Mouse (Mus musculus): ENCODE data around the gene Rbbp8nl. TPM values are rescaled to one million over a fixed set of nuclear protein-coding genes. Genes with fewer than 3 reads are reported as not detected.
A peak's percentile ranks its signal among the peaks of the same experiment; 100 is the strongest.

Rbbp8nl gene
- polyA plus RNA-seq, 1 experiment from 2014 or later, result 2.8 TPM

- Histone ChIP-seq H3K4me2 (replicated peaks) (no peak overlapping the region), H3K36me3 (no peaks in the 10 kb centered on the region), H3K9ac (no peak overlapping the region), H3K4me3 (replicated peaks) (no peak overlapping the region), H3K27me3 (replicated peaks) (no peaks in the 10 kb centered on the region), H3K9me3 (no peaks in the 10 kb centered on the region), H3K27ac (no peak overlapping the region), H3K4me1 (replicated peaks) (peaks cover 6% of the 10 kb centered on the region; the same call in 1 of the 2 replicates)
- ATAC-seq, result no peak
- WGBS, result 74% methylated on average over 2 of the region's 2 CpGs
Measured at GRCm38 (mm10) chr2:180306009-180306408, 16.3 kb upstream of the Rbbp8nl start.

GRCm38 (mm10) chr2:180305490-180305889 lies 15.8 kb upstream of the Rbbp8nl start:
- ATAC-seq, result no peak
- Histone ChIP-seq H3K4me3 (replicated peaks) (no peak overlapping the region), H3K36me3 (no peaks in the 10 kb centered on the region), H3K4me1 (replicated peaks) (peaks cover 9% of the 10 kb centered on the region), H3K27me3 (replicated peaks) (no peaks in the 10 kb centered on the region), H3K27ac (no peak overlapping the region), H3K9me3 (no peaks in the 10 kb centered on the region), H3K4me2 (replicated peaks) (no peak overlapping the region), H3K9ac (no peak overlapping the region)
- 81% methylated on average over 3 of the region's 3 CpGs for WGBS

- peaks cover 14% of the 10 kb centered on the region for H3K4me1 ChIP-seq (replicated peaks)
- no peak overlapping the region for H3K9ac ChIP-seq
- 59% methylated on average over 4 of the region's 4 CpGs for WGBS
- no peak overlapping the region for H3K4me2 ChIP-seq (replicated peaks)
- no peak for ATAC-seq
- no peak overlapping the region for H3K27ac ChIP-seq
- no peaks in the 10 kb centered on the region for H3K27me3 ChIP-seq (replicated peaks)
- no peaks in the 10 kb centered on the region for H3K36me3 ChIP-seq
- no peaks in the 10 kb centered on the region for H3K9me3 ChIP-seq
- no peak overlapping the region for H3K4me3 ChIP-seq (replicated peaks)
Measured at GRCm38 (mm10) chr2:180304554-180304953, 14.9 kb upstream of the Rbbp8nl start.

DNA sequence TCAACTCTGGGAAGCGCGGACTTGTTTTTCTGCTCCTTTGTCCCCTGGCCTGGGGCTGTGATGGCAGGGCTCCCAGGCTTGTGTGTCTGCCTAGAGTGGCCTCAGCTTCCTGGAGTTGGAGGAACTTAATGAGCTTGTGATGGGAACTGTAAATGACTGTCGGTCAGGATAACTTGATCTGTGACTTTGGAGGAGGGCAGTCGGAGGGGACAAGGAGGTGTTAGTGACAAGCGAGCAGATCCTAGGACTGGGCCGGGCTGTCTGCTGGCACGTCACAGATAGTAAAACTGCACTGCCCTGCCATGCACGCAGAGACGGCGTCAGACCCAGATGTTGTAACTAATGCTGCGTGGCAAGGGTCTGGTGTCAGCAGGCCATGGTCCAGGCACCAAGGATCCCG lies 13.8 kb upstream of the Rbbp8nl start:
- H3K27me3 ChIP-seq (replicated peaks), result no peaks in the 10 kb centered on the region
- H3K9ac ChIP-seq, result no peak overlapping the region
- H3K4me2 ChIP-seq (replicated peaks), result no peak overlapping the region
- peaks cover 14% of the 10 kb centered on the region for H3K4me1 ChIP-seq (replicated peaks)
- no peaks in the 10 kb centered on the region for H3K9me3 ChIP-seq
- no peak overlapping the region for H3K4me3 ChIP-seq (replicated peaks)
- no peak for ATAC-seq
- no peak overlapping the region for H3K27ac ChIP-seq
- H3K36me3 ChIP-seq, result no peaks in the 10 kb centered on the region
- 61% methylated on average over 12 of the region's 12 CpGs for WGBS

- Histone ChIP-seq H3K4me2 (replicated peaks) (no peak overlapping the region), H3K27me3 (replicated peaks) (no peaks in the 10 kb centered on the region), H3K9me3 (no peaks in the 10 kb centered on the region), H3K9ac (no peak overlapping the region), H3K4me3 (replicated peaks) (no peak overlapping the region), H3K27ac (no peak overlapping the region), H3K4me1 (replicated peaks) (peaks cover 14% of the 10 kb centered on the region), H3K36me3 (no peaks in the 10 kb centered on the region)
- no peak for ATAC-seq
- 80% methylated on average over 4 of the region's 4 CpGs for WGBS
Measured at GRCm38 (mm10) chr2:180302201-180302600, 12.5 kb upstream of the Rbbp8nl start.

- Histone ChIP-seq H3K4me2 (replicated peaks) (0 out of 2 replicates have a peak overlapping the region, but pooled peaks have one; percentile 7), H3K36me3 (no peaks in the 10 kb centered on the region), H3K4me1 (replicated peaks) (peaks cover 11% of the 10 kb centered on the region; the same call in 1 of the 2 replicates), H3K27ac (0 out of 2 replicates have a peak overlapping the region, but pooled peaks have one; percentile 52), H3K27me3 (replicated peaks) (no peaks in the 10 kb centered on the region), H3K4me3 (replicated peaks) (no peak overlapping the region), H3K9me3 (no peaks in the 10 kb centered on the region), H3K9ac (no peak overlapping the region)
- 16% methylated on average over 5 of the region's 5 CpGs for WGBS
- peak; percentile 87 for ATAC-seq
Measured at GRCm38 (mm10) chr2:180300771-180301170, 11.1 kb upstream of the Rbbp8nl start.

DNA sequence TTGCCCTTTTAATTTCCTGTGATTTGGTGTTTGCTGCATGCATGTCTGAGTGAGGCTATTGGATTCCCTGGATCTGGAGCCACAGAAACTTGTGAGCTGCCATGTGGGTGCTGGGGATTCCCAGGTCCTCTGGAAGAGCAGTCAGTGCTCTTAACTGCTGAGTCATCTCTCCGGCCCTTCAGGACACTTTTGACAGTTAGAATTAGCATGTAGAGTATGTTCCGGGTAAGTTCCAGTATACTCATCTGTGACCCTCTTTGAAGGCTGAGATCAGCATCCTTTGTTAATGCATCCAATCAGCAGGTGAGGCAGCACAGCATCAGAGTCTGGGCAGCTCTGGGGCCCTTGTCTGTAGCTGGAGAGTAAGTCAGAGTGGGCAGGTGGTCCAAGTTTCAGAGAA lies 10.6 kb upstream of the Rbbp8nl start:
- WGBS, result 39% methylated on average over 2 of the region's 2 CpGs
- H3K9ac ChIP-seq, result no peak overlapping the region
- H3K9me3 ChIP-seq, result no peaks in the 10 kb centered on the region
- peaks cover 11% of the 10 kb centered on the region; the same call in 1 of the 2 replicates for H3K4me1 ChIP-seq (replicated peaks)
- no peaks in the 10 kb centered on the region for H3K27me3 ChIP-seq (replicated peaks)
- no peak overlapping the region for H3K4me2 ChIP-seq (replicated peaks)
- no peak overlapping the region for H3K4me3 ChIP-seq (replicated peaks)
- 0 out of 2 replicates have a peak overlapping the region, but pooled peaks have one; percentile 52 for H3K27ac ChIP-seq
- H3K36me3 ChIP-seq, result no peaks in the 10 kb centered on the region
- peak; percentile 46 for ATAC-seq

DNA sequence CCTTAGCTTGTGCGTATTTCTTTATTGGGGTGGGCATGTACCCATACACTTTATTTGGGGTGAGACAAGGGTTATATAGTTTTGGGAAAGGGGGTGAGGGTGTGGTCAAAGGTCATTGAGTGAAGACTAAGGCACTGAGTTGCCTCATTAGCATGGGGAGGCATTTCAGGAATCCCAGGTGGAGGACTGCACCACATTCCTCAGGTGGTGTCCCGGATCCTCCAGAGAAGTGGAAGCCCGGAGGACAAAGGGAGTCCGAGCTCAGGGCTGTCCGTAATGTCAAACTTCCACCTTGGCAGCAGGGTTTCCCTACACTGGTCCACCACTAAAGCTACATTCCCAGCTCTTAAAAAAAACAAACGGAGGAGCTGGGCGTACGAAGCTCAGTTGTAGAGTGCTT lies 3.2 kb upstream of the Rbbp8nl start:
- no peak overlapping the region for H3K4me3 ChIP-seq (replicated peaks)
- 66% methylated on average over 8 of the region's 8 CpGs for WGBS
- H3K27me3 ChIP-seq (replicated peaks), result no peaks in the 10 kb centered on the region
- H3K4me1 ChIP-seq (replicated peaks), result peaks cover 27% of the 10 kb centered on the region
- H3K36me3 ChIP-seq, result no peaks in the 10 kb centered on the region
- H3K27ac ChIP-seq, result no peak overlapping the region
- H3K9ac ChIP-seq, result no peak overlapping the region
- ATAC-seq, result no peak
- no peaks in the 10 kb centered on the region for H3K9me3 ChIP-seq
- no peak overlapping the region for H3K4me2 ChIP-seq (replicated peaks)

DNA sequence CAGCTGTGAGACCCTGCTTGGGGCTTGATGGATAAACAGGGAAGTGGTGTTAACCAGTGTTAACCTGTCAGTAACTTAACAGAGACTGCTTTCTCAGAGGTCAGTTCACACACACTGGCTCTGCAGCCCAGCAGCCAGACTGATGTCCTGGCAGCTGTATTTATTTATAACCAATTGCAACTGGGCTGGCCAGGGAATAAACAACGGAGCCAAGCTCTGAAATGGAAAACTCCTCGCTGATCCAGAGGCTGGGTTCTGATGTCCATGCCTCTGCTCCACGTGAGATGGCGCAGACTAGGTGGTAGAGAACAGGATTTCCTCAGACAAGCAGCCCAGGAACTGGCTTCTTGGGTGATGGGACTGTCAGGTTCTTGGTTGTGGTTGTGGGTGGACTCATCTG lies 2.3 kb upstream of the Rbbp8nl start:
- no peaks in the 10 kb centered on the region for H3K27me3 ChIP-seq (replicated peaks)
- no peak for ATAC-seq
- peaks cover 27% of the 10 kb centered on the region for H3K4me1 ChIP-seq (replicated peaks)
- no peak overlapping the region for H3K4me3 ChIP-seq (replicated peaks)
- H3K36me3 ChIP-seq, result no peaks in the 10 kb centered on the region
- no peaks in the 10 kb centered on the region for H3K9me3 ChIP-seq
- H3K4me2 ChIP-seq (replicated peaks), result peak overlapping the region; percentile 19; the same call in 1 of the 2 replicates
- H3K27ac ChIP-seq, result peak overlapping the region; percentile 64; the same call in 1 of the 2 replicates
- no peak overlapping the region for H3K9ac ChIP-seq
- WGBS, result 41% methylated on average over 4 of the region's 4 CpGs

DNA sequence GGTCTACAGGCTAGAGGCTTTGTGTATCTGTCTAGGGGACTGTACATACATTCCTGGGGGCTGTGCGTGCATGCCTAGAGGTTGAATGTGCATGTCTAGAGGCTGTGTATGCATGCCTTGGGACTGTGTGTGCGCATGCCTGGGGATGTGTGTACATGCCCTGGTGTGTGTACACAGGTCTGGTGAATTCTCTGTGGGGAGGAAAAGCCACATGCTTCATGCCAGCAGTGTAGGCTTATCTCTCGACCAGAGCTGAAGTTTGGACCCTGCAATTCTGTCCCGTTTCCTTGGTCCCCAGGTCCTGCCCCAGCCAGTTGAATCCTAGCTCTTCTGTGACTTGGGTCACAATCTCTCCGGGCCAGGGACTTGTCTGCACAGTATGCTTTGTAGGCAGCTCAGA lies 1.9 kb upstream of the Rbbp8nl start:
- Histone ChIP-seq H3K27me3 (replicated peaks) (no peaks in the 10 kb centered on the region), H3K36me3 (no peaks in the 10 kb centered on the region), H3K9me3 (no peaks in the 10 kb centered on the region), H3K27ac (peak overlapping the region; percentile 64; the same call in 1 of the 2 replicates), H3K4me2 (replicated peaks) (0 out of 2 replicates have a peak overlapping the region, but pooled peaks have one; percentile 19), H3K9ac (no peak overlapping the region), H3K4me3 (replicated peaks) (no peak overlapping the region), H3K4me1 (replicated peaks) (peaks cover 27% of the 10 kb centered on the region)
- ATAC-seq, result peak; percentile 48
- 57% methylated on average over 5 of the region's 5 CpGs for WGBS

DNA sequence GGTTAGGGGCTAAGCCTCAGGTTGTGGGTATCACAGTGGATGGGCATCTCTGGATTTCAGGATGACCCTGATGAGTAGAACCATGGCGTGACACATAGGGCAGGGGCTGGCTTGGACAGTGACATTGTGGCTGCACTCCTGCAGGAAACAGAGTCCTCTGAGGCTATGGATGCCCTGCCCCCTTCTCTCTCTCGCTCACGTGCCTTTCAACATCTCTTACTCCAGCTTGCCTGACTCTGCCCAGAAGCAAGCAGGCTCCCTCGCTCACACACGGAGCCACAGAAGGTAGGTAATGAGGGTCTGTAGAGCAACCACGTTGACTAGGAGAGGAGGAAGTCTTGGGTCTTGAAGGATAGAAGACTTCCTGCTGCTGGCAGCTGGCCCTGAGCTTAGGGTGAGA lies 824 bp upstream of the Rbbp8nl start:
- Histone ChIP-seq H3K36me3 (no peaks in the 10 kb centered on the region), H3K4me2 (replicated peaks) (no peak overlapping the region), H3K9me3 (no peaks in the 10 kb centered on the region), H3K4me3 (replicated peaks) (no peak overlapping the region), H3K4me1 (replicated peaks) (peaks cover 27% of the 10 kb centered on the region), H3K27ac (0 out of 2 replicates have a peak overlapping the region, but pooled peaks have one; percentile 71), H3K9ac (no peak overlapping the region), H3K27me3 (replicated peaks) (no peaks in the 10 kb centered on the region)
- WGBS, result 51% methylated on average over 6 of the region's 6 CpGs
- no peak for ATAC-seq

- Histone ChIP-seq H3K9me3 (no peaks in the 10 kb centered on the region), H3K9ac (peak overlapping the region; percentile 31), H3K4me3 (replicated peaks) (peak overlapping the region; percentile 30), H3K27ac (peak overlapping the region; percentile 90), H3K36me3 (no peaks in the 10 kb centered on the region), H3K4me1 (replicated peaks) (peaks cover 27% of the 10 kb centered on the region), H3K4me2 (replicated peaks) (peak overlapping the region; percentile 62), H3K27me3 (replicated peaks) (no peaks in the 10 kb centered on the region)
- 37% methylated on average over 11 of the region's 11 CpGs for WGBS
- ATAC-seq, result peak; percentile 18
Measured at GRCm38 (mm10) chr2:180288966-180289365, 713 bp downstream of the Rbbp8nl start.

GRCm38 (mm10) chr2:180279321-180279720 lies 10.4 kb downstream of the Rbbp8nl start:
- WGBS, result 85% methylated on average over 8 of the region's 8 CpGs
- no peak for ATAC-seq
- H3K4me2 ChIP-seq (replicated peaks), result no peak overlapping the region
- peaks cover 24% of the 10 kb centered on the region for H3K4me1 ChIP-seq (replicated peaks)
- H3K36me3 ChIP-seq, result no peaks in the 10 kb centered on the region
- 0 out of 2 replicates have a peak overlapping the region, but pooled peaks have one; percentile 13 for H3K27ac ChIP-seq
- H3K27me3 ChIP-seq (replicated peaks), result no peaks in the 10 kb centered on the region
- H3K9ac ChIP-seq, result no peak overlapping the region
- no peaks in the 10 kb centered on the region for H3K9me3 ChIP-seq
- H3K4me3 ChIP-seq (replicated peaks), result no peak overlapping the region
